Mouse (Mus musculus): ENCODE measurements around the gene Eml4. TPM values are rescaled to one million over a fixed set of nuclear protein-coding genes. Genes with fewer than 3 reads are reported as not detected.

Gene Eml4
- total RNA-seq, 2 experiments from 2014 or later = 24.4 to 30.2 TPM

- intact Hi-C loops (cut with DNase I) = no loop called here
- no peak for DNase-seq (ENCODE audit: extremely low spot score in 1 of 2, low spot score in 2 of 2)
These were observed 115.2 kb downstream of the Eml4 start for GRCm38 (mm10) chr17:83465969-83466368.

GRCm38 (mm10) chr17:83466697-83467251 is 116.0 kb downstream of the Eml4 start:
- intact Hi-C loops (cut with DNase I) = no loop called here
- DNase-seq (ENCODE audit: extremely low spot score in 1 of 2, low spot score in 2 of 2) = no peak

GRCm38 (mm10) chr17:83469586-83469985 is 118.9 kb downstream of the Eml4 start:
- no peak for DNase-seq (ENCODE audit: extremely low spot score in 1 of 2, low spot score in 2 of 2)
- intact Hi-C loops (cut with DNase I) = no loop called here

- DNase-seq (ENCODE audit: extremely low spot score in 1 of 2, low spot score in 2 of 2) = no peak
- intact Hi-C loops (cut with DNase I) = no loop called here
These were observed 126.4 kb downstream of the Eml4 start for GRCm38 (mm10) chr17:83477089-83477488.

- intact Hi-C loops (cut with DNase I) = no loop called here
- DNase-seq (ENCODE audit: extremely low spot score in 1 of 2, low spot score in 2 of 2) = peak in 1 of 2 experiments; percentile 45
These were observed 130.8 kb downstream of the Eml4 start for GRCm38 (mm10) chr17:83481551-83481950.

GRCm38 (mm10) chr17:83482817-83483536 is 132.2 kb downstream of the Eml4 start:
- DNase-seq (ENCODE audit: extremely low spot score in 1 of 2, low spot score in 2 of 2) = no peak
- intact Hi-C loops (cut with DNase I) = no loop called here

- no peak for DNase-seq (ENCODE audit: extremely low spot score in 1 of 2, low spot score in 2 of 2)
- intact Hi-C loops (cut with DNase I) = no loop called here
These were observed 133.1 kb downstream of the Eml4 start for GRCm38 (mm10) chr17:83483784-83484183.

GRCm38 (mm10) chr17:83487762-83488161 is 137.0 kb downstream of the Eml4 start:
- intact Hi-C loops (cut with DNase I) = no loop called here
- no peak for DNase-seq (ENCODE audit: extremely low spot score in 1 of 2, low spot score in 2 of 2)

GRCm38 (mm10) chr17:83498889-83499288 is 148.2 kb downstream of the Eml4 start:
- intact Hi-C loops (cut with DNase I) = loop anchor here (10.0 kb wide), 1 partner anchor 474 kb away; no protein-coding TSS in a partner anchor
- DNase-seq (ENCODE audit: extremely low spot score in 1 of 2, low spot score in 2 of 2) = no peak

GRCm38 (mm10) chr17:83499692-83500091 is 149.0 kb downstream of the Eml4 start:
- DNase-seq (ENCODE audit: extremely low spot score in 1 of 2, low spot score in 2 of 2) = no peak

GRCm38 (mm10) chr17:83503693-83504092 is 153.0 kb downstream of the Eml4 start:
- no peak for DNase-seq (ENCODE audit: extremely low spot score in 1 of 2, low spot score in 2 of 2)
- intact Hi-C loops (cut with DNase I) = no loop called here

More at GRCm38 (mm10) chr17:83499692-83500091, 149.0 kb downstream of the Eml4 start:
- intact Hi-C loops (cut with DNase I) = loop anchor here (10.0 kb wide), 1 partner anchor 475 kb away; no protein-coding TSS in a partner anchor

GRCm38 (mm10) chr17:83512130-83512529 is 161.4 kb downstream of the Eml4 start:
- DNase-seq (ENCODE audit: extremely low spot score in 1 of 2, low spot score in 2 of 2) = no peak
- intact Hi-C loops (cut with DNase I) = loop anchor here (10.0 kb wide), 1 partner anchor 237 kb away; no protein-coding TSS in a partner anchor

- DNase-seq (ENCODE audit: extremely low spot score in 1 of 2, low spot score in 2 of 2) = no peak
- intact Hi-C loops (cut with DNase I) = loop anchor here (10.0 kb wide), 1 partner anchor 239 kb away; no protein-coding TSS in a partner anchor
These were observed 163.0 kb downstream of the Eml4 start for GRCm38 (mm10) chr17:83513655-83514212.

GRCm38 (mm10) chr17:83514213-83514701 is 163.5 kb downstream of the Eml4 start:
- DNase-seq (ENCODE audit: extremely low spot score in 1 of 2, low spot score in 2 of 2) = peak; percentile 85 to 93
- intact Hi-C loops (cut with DNase I) = loop anchor here (10.0 kb wide), 1 partner anchor 239 kb away; no protein-coding TSS in a partner anchor

GRCm38 (mm10) chr17:83517280-83518015 is 166.7 kb downstream of the Eml4 start, which contains the start of gene Cox7a2l:
TSS of gene Cox7a2l (minus strand) at chr17:83517330.
- intact Hi-C loops (cut with DNase I) = loop anchor here (10.0 kb wide), 1 partner anchor 243 kb away; no protein-coding TSS in a partner anchor
- peak in 1 of 2 experiments; percentile 33 for DNase-seq (ENCODE audit: extremely low spot score in 1 of 2, low spot score in 2 of 2)

- intact Hi-C loops (cut with DNase I) = no loop called here
- DNase-seq (ENCODE audit: extremely low spot score in 1 of 2, low spot score in 2 of 2) = no peak
These were observed 171.2 kb downstream of the Eml4 start for GRCm38 (mm10) chr17:83521881-83522280.

GRCm38 (mm10) chr17:83522590-83523379 is 172.1 kb downstream of the Eml4 start:
- no peak for DNase-seq (ENCODE audit: extremely low spot score in 1 of 2, low spot score in 2 of 2)
- intact Hi-C loops (cut with DNase I) = no loop called here

GRCm38 (mm10) chr17:83524753-83525152 is 174.0 kb downstream of the Eml4 start:
- DNase-seq (ENCODE audit: extremely low spot score in 1 of 2, low spot score in 2 of 2) = no peak
- intact Hi-C loops (cut with DNase I) = no loop called here
